Mouse (Mus musculus) neural tube, embryonic 12.5 days (tissue): ENCODE data around the gene Snx9. TPM values are rescaled to one million over a fixed set of nuclear protein-coding genes. Genes with fewer than 3 reads are reported as not detected.

Source experiments
- ATAC-seq: fragments of 200-750 bp; cut with Nextera tagmentation; 2 replicates; pipeline ENCODE4 v1.8.0; 2017; ENCODE audit warnings: low read depth, mild to moderate bottlenecking, moderate TSS enrichment, moderate library complexity; ENCODE audit not compliant: low FRiP score
- H3K27ac ChIP-seq: fragments of 300-500 bp; sonication (generic); 2 replicates; pipeline ENCODE4 v1.5.1; 2016
- H3K27me3 ChIP-seq: fragments of 300-500 bp; sonication (generic); replicated peaks from 2 replicates; pipeline ENCODE4 v1.6.1; 2016; ENCODE audit warnings: mild to moderate bottlenecking
- H3K36me3 ChIP-seq: fragments of 300-500 bp; sonication (generic); 2 replicates; pipeline ENCODE4 v1.6.1; 2016; ENCODE audit warnings: mild to moderate bottlenecking
- H3K4me1 ChIP-seq: fragments of 300-500 bp; sonication (generic); 2 replicates; pipeline ENCODE4 v1.6.1; 2016
- H3K4me2 ChIP-seq: fragments of 300-500 bp; sonication (generic); replicated peaks from 2 replicates; pipeline ENCODE4 v1.6.1; 2016; ENCODE audit warnings: mild to moderate bottlenecking
- H3K4me3 ChIP-seq: fragments of 300-500 bp; sonication (generic); 2 replicates; pipeline ENCODE4 v1.5.1; 2016
- H3K9ac ChIP-seq: fragments of 300-500 bp; sonication (generic); 2 replicates; pipeline ENCODE4 v1.6.1; 2016; ENCODE audit warnings: mild to moderate bottlenecking
- H3K9me3 ChIP-seq: fragments of 300-500 bp; sonication (generic); 2 replicates; pipeline ENCODE4 v1.6.1; 2016; ENCODE audit warnings: mild to moderate bottlenecking
- WGBS: fragments of 180-500 bp; shearing (Covaris S2); methylation state at CpG from one replicate; pipeline ENCODE4 v1.1.7; 2016; 5-methylcytosine and 5-hydroxymethylcytosine counted together
- polyA plus RNA-seq: library from polyadenylated mRNA; unstranded; fragments of >200 nt; fragmentation: Nextera tagmentation; extraction: Ambion mirVana; gene quantifications from 2 replicates; pipeline ENCODE4 v1.2.1, GENCODE M21; 2016

Gene Snx9
- polyA plus RNA-seq, 1 experiment from 2014 or later, result 16.9 TPM

DNA sequence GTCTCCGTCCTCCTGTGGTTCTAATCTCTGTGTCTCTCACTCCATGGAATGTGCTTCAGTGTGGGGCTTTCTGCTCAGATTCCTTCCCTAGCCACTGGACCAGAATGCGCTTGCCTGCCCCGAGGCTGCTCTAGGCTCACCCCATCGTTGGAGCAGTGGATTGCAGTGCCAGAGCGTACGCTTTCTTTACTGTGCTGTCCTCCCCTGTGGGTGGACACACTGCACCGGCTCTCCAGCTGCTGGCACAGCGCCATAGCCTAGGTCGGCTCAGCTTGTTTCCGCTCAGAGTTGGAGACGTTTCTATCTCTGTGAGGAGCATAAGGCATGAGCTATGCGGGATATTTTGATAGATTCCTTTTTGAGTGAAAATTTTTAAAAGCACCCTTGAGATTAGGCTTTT is 31.4 kb downstream of the Snx9 start:
- no peak overlapping the region for H3K4me2 ChIP-seq
- 63% methylated on average over 12 of the region's 12 CpGs for WGBS
- H3K4me3 ChIP-seq, result no peak overlapping the region
- no peak for ATAC-seq
- H3K9ac ChIP-seq, result no peak overlapping the region
- no peaks in the 10 kb centered on the region for H3K9me3 ChIP-seq
- no peaks in the 10 kb centered on the region for H3K27me3 ChIP-seq
- no peaks in the 10 kb centered on the region for H3K36me3 ChIP-seq
- peaks cover 3% of the 10 kb centered on the region; the same call in 1 of the 2 replicates for H3K4me1 ChIP-seq
- H3K27ac ChIP-seq, result no peak overlapping the region

DNA sequence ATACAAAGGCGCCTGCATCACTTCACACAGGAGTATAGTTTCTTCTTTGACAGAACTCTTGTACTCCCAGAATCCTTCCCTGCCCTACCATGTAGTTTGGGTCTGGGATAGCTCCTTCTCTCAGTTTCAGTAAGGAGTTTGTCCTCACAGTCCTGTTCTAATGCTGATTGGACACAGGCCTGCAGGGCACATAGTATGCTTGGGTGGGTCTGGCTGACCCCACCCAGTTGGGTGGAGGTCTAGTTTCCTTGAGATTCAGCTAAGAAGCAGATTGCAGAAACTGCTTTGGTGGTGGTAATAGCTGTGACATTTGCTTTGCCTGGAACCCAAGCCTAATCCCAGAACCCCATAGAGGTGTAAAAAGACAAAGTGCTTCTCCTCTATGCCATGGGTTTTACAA is 33.4 kb downstream of the Snx9 start:
- no peaks in the 10 kb centered on the region for H3K9me3 ChIP-seq
- no peak overlapping the region for H3K9ac ChIP-seq
- no peak overlapping the region for H3K27ac ChIP-seq
- H3K4me3 ChIP-seq, result no peak overlapping the region
- no peak for ATAC-seq
- WGBS, result 90% methylated on average over 1 of the region's 1 CpGs
- no peak overlapping the region for H3K4me2 ChIP-seq
- H3K4me1 ChIP-seq, result peaks cover 3% of the 10 kb centered on the region; the same call in 1 of the 2 replicates
- H3K27me3 ChIP-seq, result no peaks in the 10 kb centered on the region
- H3K36me3 ChIP-seq, result no peaks in the 10 kb centered on the region

DNA sequence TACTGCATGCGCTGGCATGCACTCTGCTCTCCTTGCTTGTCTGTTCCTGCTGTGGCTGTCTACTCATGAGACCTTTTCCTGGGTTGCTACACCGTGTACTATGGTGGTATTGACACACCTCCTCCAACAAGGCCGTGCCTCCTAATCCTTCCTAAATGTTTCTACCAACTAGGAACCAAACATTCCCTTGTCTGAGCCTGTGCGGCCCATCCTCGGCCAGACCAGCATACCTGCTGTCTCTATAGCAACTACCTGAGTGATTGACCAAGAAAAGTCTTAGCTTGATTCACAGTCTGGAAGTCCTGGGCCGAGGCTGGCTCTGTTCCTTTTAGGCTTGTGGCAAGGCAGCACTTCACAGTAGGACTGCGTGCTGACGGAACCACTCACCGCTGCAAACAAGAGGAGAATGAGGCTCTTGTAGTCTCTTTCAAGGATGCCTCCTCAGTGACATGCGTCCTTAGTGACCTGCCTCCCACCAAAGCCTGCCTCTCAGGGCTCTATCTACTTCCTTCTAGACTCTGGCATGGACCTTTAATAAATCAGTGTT is 36.6 kb downstream of the Snx9 start:
- H3K4me2 ChIP-seq, result no peak overlapping the region
- no peak for ATAC-seq
- H3K4me3 ChIP-seq, result no peak overlapping the region
- H3K27ac ChIP-seq, result no peak overlapping the region
- no peak overlapping the region for H3K9ac ChIP-seq
- no peaks in the 10 kb centered on the region for H3K36me3 ChIP-seq
- no peaks in the 10 kb centered on the region for H3K4me1 ChIP-seq
- WGBS, result 81% methylated on average over 10 of the region's 10 CpGs
- no peaks in the 10 kb centered on the region for H3K27me3 ChIP-seq
- H3K9me3 ChIP-seq, result no peaks in the 10 kb centered on the region

DNA sequence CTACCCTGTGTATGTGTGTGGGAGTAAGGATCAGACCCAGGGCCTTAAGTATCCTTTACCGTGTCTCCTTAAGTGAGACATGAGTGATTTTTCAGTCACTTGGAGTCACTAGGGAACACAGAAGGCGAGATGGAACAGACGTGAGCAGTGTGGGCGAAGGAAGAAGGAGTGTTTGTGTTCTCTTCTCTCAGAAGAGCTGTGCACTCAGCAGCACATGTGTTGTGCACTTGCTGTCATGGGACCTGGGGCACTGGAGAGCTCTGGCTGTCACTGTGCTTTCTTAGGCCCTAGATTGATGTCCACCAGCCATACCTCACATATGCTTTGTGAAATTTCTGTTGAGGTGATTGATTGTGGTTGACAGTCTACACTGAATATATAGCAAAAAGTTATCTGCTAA is 37.7 kb downstream of the Snx9 start:
- ATAC-seq, result no peak

DNA sequence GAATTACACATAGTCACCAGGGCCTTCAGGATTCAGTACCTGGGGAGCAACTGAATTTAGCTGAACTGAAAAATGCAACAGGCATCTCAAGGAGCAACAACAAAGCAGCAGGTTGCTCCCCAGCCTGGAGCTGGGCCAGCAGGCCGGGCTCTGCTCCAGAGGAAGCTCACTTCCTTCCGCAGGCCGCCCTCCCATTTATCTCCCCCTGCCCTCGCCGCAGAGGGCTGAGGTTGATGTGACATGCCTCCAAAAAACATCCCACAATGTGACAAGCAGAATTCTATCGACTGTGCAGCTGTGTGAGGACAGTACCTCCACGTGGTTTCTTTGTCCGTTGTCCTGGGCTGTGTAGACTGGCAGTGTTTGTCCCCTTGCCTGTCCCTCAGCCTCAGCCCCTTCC is 44.3 kb downstream of the Snx9 start:
- Histone ChIP-seq H3K4me1 (peaks cover 6% of the 10 kb centered on the region; the same call in 1 of the 2 replicates), H3K27me3 (no peaks in the 10 kb centered on the region), H3K9me3 (no peaks in the 10 kb centered on the region), H3K9ac (no peak overlapping the region), H3K4me3 (no peak overlapping the region), H3K4me2 (no peak overlapping the region), H3K27ac (no peak overlapping the region), H3K36me3 (no peaks in the 10 kb centered on the region)
- WGBS, result 63% methylated on average over 8 of the region's 8 CpGs
- ATAC-seq, result no peak

More for the DNA sequence above, 37.7 kb downstream of the Snx9 start:
- Histone ChIP-seq H3K4me1 (no peaks in the 10 kb centered on the region), H3K27ac (no peak overlapping the region), H3K4me3 (no peak overlapping the region), H3K4me2 (no peak overlapping the region), H3K36me3 (no peaks in the 10 kb centered on the region), H3K9me3 (no peaks in the 10 kb centered on the region), H3K27me3 (no peaks in the 10 kb centered on the region), H3K9ac (no peak overlapping the region)
- 85% methylated on average over 4 of the region's 4 CpGs for WGBS

DNA sequence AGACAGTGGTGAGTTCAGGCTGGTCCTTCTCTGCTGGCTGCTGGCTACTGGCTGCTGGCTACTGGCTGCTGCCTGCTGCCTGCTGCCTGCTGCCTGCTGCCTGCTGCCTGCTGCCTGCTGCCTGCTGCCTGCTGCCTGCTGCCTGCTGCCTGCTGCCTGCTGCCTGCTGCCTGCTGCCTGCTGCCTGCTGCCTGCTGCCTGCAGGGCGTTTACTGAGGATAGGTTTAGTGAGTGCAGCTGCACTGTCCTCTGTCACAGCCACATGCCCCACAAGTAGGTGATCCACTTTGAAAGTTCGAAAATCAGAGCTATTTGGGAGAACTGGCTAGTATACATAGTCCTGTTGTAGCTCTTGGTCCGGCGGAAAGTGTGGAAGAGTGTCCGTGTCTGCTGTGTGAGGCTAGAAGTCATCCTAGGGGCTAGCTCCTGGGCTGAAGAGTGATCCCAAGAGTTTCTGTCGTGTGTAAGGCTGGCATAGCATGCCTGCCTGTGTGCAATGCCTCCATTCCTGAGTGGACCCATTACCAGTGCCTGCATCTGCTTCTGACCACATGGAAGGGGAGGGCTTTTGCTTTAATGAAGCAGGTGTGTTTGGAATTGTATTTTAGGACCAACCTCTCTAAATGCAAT is 45.2 kb downstream of the Snx9 start:
- H3K27ac ChIP-seq, result no peak overlapping the region
- H3K4me2 ChIP-seq, result no peak overlapping the region
- H3K36me3 ChIP-seq, result no peaks in the 10 kb centered on the region
- ATAC-seq, result no peak
- no peaks in the 10 kb centered on the region for H3K9me3 ChIP-seq
- 73% methylated on average over 6 of the region's 6 CpGs for WGBS
- no peak overlapping the region for H3K4me3 ChIP-seq
- peaks cover 6% of the 10 kb centered on the region; the same call in 1 of the 2 replicates for H3K4me1 ChIP-seq
- H3K27me3 ChIP-seq, result no peaks in the 10 kb centered on the region
- H3K9ac ChIP-seq, result no peak overlapping the region

DNA sequence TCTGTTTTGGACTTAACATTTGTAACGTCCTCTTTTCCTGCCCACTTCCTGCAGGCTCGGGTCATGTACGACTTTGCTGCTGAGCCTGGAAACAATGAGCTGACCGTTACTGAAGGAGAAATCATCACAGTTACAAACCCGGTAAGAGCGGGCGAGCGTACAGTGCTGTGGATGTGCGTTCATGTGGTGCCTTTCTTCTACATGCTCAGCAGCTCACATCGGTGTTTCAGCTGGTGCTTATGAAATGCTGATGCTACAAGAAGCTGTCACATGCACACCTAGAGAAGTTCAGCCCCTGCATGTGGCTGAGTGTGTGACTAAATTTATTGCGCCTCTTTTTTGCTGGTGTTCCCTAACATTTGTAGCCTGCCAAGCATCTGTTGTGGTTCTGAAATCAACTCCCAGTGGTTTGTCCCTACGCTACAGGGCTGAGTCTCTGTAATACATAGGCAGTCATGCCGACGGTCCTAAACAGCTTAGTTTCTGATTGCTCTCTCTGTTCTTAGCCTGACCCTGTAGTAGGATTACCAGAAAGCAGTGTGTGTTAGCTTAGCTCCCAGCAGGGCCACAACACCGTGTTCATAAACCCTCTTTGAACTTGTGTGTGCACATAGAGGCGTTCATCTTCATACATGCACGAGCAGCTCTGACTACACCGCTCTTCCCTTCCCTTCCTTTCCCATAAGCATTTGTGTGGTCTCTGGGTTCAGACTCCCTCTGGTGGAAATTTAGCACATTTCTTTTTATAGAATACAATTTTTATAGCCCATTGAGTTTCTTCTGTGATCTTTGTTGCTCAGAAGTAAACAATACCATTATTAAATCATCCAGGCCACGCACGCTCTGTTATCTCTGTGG is 46.0 kb downstream of the Snx9 start:
- Histone ChIP-seq H3K4me1 (peaks cover 6% of the 10 kb centered on the region; the same call in 1 of the 2 replicates), H3K27ac (no peak overlapping the region), H3K36me3 (no peaks in the 10 kb centered on the region), H3K4me3 (no peak overlapping the region), H3K9me3 (no peaks in the 10 kb centered on the region), H3K4me2 (no peak overlapping the region), H3K27me3 (no peaks in the 10 kb centered on the region), H3K9ac (no peak overlapping the region)
- 78% methylated on average over 20 of the region's 20 CpGs for WGBS
- ATAC-seq, result no peak

DNA sequence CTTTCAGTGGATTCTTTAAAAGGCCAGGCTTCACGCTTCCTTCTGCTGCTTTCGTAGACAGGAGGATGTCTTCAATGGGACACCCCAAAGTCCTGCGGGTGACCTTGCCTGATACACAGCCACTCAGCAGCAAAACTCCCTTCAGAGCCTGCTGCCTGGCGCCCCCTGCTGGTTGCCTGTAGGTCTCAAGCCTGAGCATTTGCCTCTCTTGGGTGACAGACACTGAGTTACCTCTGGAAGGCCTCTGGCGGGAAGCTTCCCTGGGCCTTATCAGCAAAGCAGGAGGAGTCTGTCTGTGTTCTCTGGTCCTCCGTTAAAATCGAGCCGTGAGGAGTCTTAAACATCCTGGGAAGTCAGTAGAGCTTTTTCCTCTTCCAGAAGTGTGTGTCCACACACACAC is 49.3 kb downstream of the Snx9 start:
- Histone ChIP-seq H3K9me3 (no peaks in the 10 kb centered on the region), H3K27ac (no peak overlapping the region), H3K4me1 (peaks cover 11% of the 10 kb centered on the region), H3K4me3 (no peak overlapping the region), H3K9ac (no peak overlapping the region), H3K36me3 (no peaks in the 10 kb centered on the region), H3K4me2 (no peak overlapping the region), H3K27me3 (no peaks in the 10 kb centered on the region)
- no peak for ATAC-seq
- 52% methylated on average over 8 of the region's 8 CpGs for WGBS

DNA sequence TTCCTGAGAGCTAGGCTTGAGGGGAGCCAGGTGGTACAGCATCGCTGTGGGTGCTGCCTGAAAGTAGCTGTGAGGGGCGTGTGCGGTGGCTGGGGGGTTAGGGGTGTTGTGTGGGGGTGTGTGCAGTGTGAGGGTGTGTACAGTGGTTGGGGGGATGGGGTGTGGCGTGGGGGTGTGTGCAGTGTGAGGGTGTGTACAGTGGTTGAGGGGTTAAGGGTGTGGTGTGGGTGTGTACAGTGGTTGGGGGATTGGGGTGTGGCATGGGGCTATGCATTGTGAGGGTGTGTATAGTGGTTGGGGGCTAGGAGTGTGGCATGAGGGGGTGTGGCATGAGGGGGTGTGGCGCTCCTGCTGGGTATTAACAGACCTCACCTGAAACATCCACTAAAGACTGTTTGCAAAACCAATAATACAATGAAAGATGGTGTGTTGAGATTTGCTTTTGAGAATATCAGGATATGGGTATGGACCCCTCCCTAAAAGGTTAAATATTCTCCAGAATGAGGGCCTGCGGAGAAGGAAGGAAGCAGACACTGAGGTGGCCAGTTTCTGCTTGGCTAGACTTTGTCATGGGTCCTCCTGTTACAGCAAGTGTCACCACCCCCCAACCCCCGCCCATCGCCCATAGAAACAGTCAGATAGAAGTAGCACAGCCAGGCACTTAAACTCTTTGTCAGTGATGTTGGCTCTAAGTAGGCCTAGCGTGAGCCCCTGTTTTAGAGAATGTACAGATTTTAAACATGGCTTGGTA is 51.0 kb downstream of the Snx9 start:
- ATAC-seq, result no peak
- WGBS, result 88% methylated on average over 9 of the region's 9 CpGs
- H3K9ac ChIP-seq, result no peak overlapping the region
- peaks cover 8% of the 10 kb centered on the region for H3K4me1 ChIP-seq
- no peaks in the 10 kb centered on the region for H3K27me3 ChIP-seq
- no peak overlapping the region for H3K27ac ChIP-seq
- H3K9me3 ChIP-seq, result no peaks in the 10 kb centered on the region
- H3K4me2 ChIP-seq, result no peak overlapping the region
- H3K4me3 ChIP-seq, result no peak overlapping the region
- no peaks in the 10 kb centered on the region for H3K36me3 ChIP-seq

DNA sequence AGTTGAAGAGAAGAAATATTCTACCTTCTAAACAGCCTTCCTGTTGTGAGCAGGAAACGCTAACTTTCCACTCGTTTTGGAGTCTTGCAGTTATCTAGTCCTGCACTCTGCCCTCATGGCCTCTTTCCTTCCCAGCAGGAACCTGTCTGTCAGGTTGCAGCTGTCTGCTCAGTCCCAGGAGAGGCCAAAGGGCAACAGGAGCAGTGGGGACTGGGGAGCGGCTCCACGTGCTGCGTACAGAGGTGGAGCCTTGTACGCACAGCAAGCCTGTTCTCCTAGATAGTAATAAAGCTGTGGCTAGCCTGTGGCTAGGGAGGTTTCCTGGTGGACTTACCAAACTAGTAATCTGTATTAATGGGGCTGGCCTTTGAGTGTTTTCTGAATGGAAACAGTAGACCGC is 52.0 kb downstream of the Snx9 start:
- Histone ChIP-seq H3K9me3 (no peaks in the 10 kb centered on the region), H3K4me1 (peaks cover 5% of the 10 kb centered on the region; the same call in 1 of the 2 replicates), H3K4me3 (no peak overlapping the region), H3K9ac (no peak overlapping the region), H3K4me2 (no peak overlapping the region), H3K27me3 (no peaks in the 10 kb centered on the region), H3K36me3 (no peaks in the 10 kb centered on the region), H3K27ac (no peak overlapping the region)
- no peak for ATAC-seq
- 19% methylated on average over 7 of the region's 7 CpGs for WGBS

DNA sequence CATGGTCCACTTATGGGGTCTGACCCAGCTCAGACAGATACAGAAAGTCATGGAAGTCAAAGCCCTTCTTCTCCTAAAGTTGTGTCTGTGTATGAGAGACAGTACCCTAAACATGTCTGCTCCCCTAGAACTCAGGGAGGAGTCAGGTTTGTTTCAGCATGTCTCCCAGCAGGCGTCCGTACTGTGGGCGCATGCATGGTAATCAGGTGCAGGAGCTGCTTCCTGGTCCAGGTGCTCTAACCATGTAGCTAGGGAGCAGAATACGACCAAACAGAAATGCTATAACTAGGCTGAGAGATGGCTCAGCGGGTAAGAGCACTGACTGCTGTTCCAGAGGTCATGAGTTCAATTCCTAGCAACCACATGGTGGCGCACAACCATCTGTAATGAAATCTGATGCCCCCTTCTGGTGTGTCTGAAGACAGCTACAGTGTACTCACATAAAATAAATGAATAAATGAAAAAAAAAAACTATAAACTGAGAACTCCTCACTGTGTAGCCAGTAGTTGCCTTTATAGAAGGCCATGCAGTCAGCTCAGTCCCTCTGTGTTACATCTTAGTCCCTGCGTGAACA is 52.5 kb downstream of the Snx9 start:
- no peaks in the 10 kb centered on the region for H3K27me3 ChIP-seq
- H3K9ac ChIP-seq, result no peak overlapping the region
- no peak for ATAC-seq
- no peak overlapping the region for H3K27ac ChIP-seq
- H3K4me2 ChIP-seq, result no peak overlapping the region
- no peak overlapping the region for H3K4me3 ChIP-seq
- no peaks in the 10 kb centered on the region for H3K36me3 ChIP-seq
- no peaks in the 10 kb centered on the region for H3K9me3 ChIP-seq
- 75% methylated on average over 7 of the region's 7 CpGs for WGBS
- peaks cover 5% of the 10 kb centered on the region; the same call in 1 of the 2 replicates for H3K4me1 ChIP-seq

DNA sequence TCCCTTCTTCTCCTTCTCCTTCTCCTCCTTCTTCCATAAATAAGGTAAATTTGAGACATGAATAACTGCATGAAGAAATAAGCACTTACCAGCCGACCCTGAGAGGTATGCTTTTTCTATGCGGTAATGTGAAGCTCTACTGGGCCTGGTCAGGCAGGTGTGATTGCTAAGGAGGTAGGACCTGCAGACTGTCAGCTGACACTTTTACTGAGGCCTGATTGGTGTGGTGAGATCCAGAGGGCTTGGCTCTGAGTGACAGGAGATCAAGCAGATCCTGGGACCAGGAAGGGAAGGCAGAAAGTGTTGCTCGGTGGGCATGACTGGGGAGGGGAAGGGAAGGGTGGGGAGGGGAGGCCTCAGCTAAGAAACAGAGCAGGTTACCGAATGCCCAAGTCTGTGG is 54.9 kb downstream of the Snx9 start:
- Histone ChIP-seq H3K9me3 (no peaks in the 10 kb centered on the region), H3K27me3 (no peaks in the 10 kb centered on the region), H3K4me3 (no peak overlapping the region), H3K4me2 (no peak overlapping the region), H3K9ac (no peak overlapping the region), H3K27ac (no peak overlapping the region), H3K36me3 (no peaks in the 10 kb centered on the region), H3K4me1 (peaks cover 5% of the 10 kb centered on the region; the same call in 1 of the 2 replicates)
- ATAC-seq, result no peak
- WGBS, result 73% methylated on average over 4 of the region's 4 CpGs
